Mouse (Mus musculus) embryo, embryonic 10.5 days (tissue): Measurements from ENCODE around the gene Rbm7.
"Not testable (repeated sequence)": the region's sequence is repeated elsewhere in the genome, so short reads cannot be mapped to it uniquely, and the experiment has no call there.

Experiments
- DNase-seq: peaks from one replicate; pipeline ENCODE4 v3.0.0-alpha.2; 2015; ENCODE audit warnings: low spot score

Gene Rbm7

DNA sequence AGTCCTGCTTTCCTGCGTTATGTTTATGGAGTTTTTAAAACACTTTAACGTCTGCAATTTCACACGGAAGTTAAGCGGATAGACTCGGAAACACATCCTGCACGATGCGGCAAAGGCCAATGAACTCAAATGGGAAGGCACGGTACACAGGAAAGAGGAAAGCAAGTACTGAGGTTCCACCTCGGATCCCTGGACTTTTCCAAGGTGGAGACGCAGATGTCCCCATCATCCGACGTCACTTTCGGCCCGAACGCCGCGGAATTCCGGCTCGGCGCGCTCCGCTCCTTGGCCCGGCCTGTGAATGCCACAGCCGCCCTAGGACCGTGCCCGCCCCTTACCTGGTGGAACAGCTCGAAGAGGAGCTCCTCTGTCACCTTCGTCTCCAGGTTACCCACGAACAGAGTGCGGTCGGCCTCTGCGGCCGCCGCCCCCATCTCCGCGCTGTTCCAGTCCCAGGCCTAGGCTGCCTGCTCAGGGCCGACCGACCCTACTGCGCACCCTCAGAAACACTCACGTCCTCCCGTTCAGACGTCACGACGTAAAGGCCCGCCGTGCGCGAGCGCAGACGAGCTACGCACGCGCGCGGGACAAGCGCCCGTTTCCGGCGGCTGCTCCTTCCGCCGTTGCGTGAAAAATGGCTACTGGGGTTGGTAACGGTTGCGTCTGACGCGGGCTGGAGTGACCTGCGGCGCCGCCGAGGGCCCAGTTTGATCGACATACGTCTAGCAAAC, at the start of gene Rbm7, which contains the start of gene Gm5617:
TSS of gene Rbm7 (minus strand) at position 483 of the 731 bp plus-strand sequence.
TSS of gene Gm5617 (plus strand) at position 626 of the 731 bp plus-strand sequence.
- DNase-seq = peak; percentile 97

GRCm38 (mm10) chr9:48538688-48539087, 43.6 kb upstream of the Rbm7 start:
- peak; percentile 64 for DNase-seq

DNA sequence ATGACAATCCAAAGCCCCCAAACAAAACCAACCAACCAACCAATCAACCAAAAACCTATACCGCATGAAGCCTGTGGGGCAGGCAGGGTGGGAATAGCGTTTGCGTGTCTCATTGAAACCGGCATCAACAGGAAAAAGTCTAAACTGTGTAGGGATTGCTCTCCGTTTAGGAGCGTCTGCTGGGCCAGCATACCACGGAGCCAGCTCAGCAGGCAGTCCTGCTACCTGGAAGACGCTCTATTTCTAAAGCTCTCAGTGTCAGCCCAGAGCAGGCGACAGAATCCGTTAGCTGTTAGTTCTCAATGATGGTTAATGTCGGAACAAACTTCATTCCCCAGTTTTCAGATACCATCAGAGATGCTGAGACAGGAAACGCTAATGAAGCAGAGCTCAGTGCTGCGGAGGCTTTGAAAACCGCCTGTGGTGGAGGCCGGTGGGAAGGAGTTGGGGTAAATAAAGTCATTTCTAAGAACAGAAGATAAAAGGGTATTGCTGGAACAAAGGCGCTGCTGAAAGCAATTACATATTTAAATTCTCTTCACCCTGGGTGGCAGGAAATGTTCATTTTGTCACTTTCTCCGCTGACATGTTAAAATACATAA, 43.0 kb upstream of the Rbm7 start:
- peak; percentile 39 for DNase-seq

DNA sequence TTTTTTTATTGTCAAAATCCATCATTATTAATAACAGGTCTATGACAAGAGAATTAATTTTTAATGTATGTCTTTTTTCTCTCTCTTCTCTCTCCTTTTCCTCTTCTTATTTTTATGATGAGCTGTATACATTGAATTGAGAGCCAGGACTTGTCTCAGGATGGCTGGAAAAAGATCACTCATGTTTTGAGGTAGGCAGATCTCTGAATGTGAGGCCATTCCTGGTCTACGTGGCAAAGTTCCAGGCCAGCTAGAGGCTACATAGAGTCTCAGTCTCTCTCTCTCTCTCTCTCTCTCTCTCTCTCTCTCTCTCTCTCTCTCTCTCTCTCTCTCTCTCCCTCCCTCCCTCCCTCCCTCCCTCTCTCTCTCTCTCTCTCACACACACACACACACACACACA, 42.5 kb upstream of the Rbm7 start:
- not testable (repeated sequence) for DNase-seq

GRCm38 (mm10) chr9:48536414-48536813, 41.3 kb upstream of the Rbm7 start:
- DNase-seq = no peak

DNA sequence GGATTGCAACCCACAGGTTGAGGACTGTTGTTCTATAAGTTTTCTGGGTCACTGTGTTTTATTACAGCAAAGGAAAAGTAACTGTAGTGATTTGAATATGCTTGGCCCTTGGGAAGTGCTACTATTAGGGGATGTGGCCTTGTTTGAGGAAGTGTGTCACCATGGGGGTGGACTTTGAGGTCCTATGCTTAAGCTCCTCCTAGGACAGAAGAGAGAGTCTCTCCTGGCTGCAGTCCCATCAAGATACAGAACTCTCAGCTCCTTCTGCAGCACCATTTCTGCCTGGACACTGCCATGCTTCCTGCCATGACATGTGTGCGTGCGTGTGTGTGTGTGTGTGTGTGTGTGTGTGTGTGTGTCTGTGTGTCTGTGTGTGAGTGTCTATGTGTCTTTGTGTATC, 37.6 kb upstream of the Rbm7 start:
- DNase-seq = no peak

DNA sequence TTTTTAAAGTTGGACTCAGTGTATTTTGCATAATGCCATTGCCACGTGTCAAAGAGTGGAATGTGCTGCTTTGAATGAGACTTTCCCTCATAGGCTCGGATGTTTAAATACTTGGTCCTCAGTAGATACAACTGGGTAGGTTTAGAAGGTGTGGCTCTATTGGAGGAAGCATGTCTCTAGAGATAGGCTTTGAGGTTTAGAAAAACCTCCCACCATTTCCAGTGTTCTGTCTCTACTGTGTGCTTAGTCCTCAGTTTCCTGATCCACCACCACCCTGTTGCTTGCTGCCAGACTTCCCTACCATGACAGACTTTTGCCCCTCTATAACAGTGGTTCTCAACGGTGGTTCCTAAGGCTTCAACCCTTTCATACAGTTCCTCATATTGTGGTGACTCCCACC, 37.1 kb upstream of the Rbm7 start:
- no peak for DNase-seq

DNA sequence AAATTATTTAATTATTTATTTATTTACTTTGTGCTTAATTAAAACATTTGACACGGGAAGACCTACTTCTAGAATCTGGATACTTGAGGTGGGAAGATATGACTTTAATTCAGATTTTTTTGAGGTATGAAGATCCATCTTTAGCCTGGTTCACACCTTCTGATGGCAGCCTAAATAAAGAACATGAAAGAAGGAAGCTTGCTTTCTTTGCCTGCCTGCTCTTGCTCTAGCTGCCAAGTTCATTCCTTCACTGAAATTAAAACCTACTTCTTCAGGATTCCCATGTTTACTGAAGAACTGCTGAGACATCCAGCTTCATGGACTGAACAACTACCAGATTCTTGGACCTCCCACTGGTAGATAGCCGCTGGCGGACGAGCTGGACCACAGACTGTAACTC, 36.2 kb upstream of the Rbm7 start:
- DNase-seq = no peak

DNA sequence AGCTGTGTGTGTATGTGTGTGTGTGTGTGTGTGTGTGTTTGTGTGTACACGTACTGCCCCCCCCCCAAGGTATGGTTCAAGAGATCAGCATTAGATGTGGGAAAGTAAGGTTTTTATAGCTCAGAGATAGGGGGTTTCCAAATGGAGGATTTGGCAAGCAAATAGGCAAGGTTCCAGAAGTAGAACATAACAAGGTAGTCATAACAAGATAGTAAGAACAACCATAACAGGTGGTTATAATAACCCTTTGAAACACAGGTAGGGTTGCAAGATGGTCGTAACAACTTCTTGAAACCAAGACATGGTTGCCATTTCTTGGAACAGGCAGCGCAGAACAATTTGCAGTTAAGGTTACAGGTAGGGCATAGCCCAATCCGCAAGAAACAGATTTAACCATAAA, 31.4 kb upstream of the Rbm7 start:
- no peak for DNase-seq

- no peak for DNase-seq
Measured at GRCm38 (mm10) chr9:48525566-48525965, 30.5 kb upstream of the Rbm7 start.

DNA sequence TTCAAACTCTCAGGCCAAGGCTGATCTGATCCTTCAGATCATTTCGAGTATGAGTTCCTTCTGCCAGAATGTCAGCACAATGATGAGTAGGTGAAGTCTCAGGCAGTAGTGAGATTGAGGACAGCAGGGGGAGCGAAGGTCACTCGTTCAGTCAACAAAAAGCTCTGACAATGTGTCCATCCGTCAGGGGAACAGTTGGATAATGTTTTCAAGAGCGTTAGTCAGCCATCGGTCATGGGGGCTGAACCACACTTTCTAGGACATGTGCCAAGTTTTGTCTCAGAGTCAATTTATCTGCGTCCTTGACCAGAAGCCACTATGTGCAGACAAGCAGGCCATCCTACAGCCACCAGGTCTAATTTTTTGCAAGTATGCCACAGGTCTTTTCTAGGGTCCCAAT, 25.3 kb upstream of the Rbm7 start:
- DNase-seq = not testable (repeated sequence)

GRCm38 (mm10) chr9:48517372-48518130, 22.5 kb upstream of the Rbm7 start:
- DNase-seq = no peak

DNA sequence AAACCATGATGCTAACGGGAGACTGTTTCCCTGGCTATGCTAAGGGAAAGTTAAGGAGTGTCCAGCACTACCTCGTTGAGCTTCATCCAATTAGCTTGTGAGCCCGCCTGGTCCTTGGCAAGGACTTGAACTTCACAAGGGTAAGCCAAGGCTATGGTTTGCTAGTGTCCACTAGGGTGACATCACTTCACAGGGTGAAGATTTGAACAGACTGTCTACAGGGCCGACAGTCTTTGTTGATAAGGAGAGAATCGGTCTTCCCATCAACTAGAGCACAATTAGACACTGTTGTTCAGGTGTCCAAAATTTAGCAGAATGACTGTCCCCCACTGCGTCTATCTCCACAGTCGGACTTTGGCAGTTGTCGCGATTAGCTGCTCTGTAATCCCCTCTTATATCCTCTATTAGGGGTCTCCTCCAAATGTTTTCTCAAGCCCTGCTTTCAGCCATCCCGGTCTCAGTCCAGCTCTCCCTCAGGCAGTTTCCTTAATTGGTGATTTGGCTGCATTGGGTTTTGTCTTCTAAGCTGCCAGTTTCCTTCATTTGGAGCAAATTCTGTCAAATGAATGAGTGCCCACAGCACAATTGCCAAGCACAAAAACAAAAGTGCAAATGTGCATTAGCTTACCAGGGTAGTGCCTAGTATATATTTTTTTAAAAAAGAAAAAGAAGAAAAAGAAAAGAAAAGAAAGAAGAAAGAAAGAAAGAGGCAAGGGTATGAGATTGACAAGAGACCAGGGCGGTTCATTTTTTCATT, 21.7 kb upstream of the Rbm7 start:
- DNase-seq = no peak

DNA sequence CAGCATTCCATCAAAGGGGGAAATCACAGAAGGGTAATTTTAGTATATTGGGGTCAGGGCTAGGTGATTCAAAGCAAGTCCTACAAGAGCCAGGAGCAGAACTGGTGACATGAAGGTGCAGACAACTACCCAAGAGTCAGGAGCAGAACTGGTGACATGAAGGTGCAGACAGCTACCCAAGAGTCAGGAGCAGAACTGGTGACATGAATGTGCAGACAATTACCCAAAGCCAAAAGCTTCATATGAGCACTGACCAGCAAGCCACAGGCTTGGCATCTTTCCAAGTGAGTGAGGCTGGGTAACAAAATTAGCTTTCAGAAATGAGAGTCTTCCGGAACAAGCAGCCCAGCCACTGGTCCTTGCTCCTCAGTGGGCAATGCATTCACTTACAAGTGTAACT, 20.2 kb upstream of the Rbm7 start:
- DNase-seq = no peak

GRCm38 (mm10) chr9:48510134-48510533, 15.0 kb upstream of the Rbm7 start:
- no peak for DNase-seq

DNA sequence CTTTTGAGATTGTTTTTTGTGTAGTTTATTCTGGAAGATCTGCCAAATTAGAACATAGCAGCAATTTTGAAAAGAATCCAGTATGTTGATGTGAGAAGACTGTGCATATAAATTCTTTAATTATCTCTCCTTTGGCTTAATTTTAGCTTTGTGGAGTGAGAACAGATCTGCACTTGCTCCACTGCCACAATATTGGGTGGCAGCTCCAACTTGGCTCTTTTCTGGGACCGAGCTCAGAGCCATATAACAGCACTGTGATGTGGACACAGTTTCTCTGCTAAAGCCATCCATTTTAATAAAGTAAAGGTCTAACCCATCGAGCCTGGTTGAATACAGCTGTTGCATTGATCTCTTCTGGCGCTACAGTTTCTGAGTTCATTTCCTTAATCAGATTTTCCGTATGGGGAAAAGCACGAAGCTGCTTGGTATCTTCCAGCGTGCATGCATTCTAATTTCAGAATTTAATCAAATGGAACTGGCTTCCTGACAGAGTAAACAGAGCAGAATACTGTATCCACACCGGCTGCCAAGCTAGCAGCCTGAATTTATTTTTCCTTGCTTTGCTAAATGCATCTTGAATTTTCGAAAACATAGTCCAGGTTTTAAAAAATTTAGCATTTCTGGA, 9.8 kb upstream of the Rbm7 start:
- DNase-seq = no peak

GRCm38 (mm10) chr9:48503001-48503400, 7.9 kb upstream of the Rbm7 start:
- no peak for DNase-seq

DNA sequence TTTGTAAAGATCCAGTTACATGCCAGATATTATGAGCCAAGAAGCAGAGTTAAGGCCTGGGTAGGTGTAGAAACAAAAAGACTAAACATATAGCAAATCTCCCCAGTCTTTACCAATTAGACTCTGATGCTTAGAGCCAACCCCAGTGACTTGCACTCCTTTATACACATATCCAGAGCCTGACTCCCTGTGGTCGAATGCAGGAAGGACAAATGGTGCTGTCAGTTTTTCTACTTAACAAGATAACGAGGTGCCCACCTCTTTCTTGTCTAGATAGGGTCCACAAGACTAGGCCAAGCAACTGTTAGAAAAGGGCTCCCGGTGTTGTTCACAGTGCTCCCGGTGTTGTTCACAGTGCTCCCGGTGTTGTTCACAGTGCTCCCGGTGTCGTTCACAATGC, 6.1 kb upstream of the Rbm7 start:
- DNase-seq = no peak

GRCm38 (mm10) chr9:48495548-48495932, 441 bp upstream of the Rbm7 start:
- DNase-seq = peak; percentile 56

DNA sequence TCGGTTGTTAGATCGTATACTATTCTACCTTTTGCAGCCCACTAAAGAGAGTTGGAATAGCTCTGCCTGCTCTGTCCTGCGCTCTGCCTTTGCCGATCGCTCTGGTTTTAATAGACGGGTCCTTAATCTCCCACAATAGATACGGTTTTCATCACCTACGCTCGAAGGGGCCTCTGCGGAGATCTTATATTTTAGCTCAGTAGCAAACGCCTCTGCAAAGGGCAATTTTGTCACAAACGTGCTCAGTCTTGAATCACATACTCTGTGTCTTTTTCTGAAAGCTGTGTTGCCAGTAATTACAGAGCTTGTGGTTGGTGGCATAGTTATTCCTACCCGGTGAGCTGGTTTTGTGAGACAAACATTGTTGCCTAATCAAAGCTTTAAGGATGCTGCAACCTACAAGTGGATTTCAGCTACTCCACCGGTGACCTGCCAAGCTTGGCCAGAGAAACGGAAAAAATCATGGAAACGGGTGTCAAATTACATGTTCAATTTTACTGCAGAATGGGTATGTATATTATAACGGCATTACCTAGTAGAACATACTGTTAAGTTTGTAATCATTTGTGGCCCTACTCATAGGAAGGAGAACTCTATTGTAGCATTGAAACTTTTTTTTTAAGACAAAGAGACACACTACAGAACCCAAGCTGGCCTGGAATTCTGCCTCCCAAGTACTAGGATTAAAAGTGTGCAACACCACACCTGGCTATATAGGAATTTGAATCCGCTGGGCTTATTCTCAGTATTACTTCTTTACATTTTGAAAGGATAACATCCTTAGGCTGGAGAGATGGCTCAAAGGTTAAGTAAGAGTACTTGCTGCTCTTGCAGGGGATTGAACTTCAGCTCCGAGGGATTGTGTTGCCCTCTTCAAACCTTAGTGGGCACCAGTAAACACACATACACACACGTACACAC, 13.6 kb downstream of the Rbm7 start:
- DNase-seq = peak; percentile 31
